Mouse (Mus musculus) lung, adult 2 months (tissue): ENCODE results near the gene Foxs1.

Experiments used
- CTCF ChIP-seq: fragments of 200-500 bp; IDR thresholded peaks from 2 replicates; pipeline ENCODE4 v1.5.1; 2011; ENCODE audit warnings: mild to moderate bottlenecking, low read length, control low read depth; ENCODE audit not compliant: insufficient read depth
- POLR2A ChIP-seq: fragments of 200-500 bp; IDR thresholded peaks from 2 replicates; pipeline ENCODE4 v1.6.1; 2011; ENCODE audit warnings: low read depth, mild to moderate bottlenecking, control low read depth, low read length, borderline replicate concordance; ENCODE audit errors: extremely low read depth

DNA sequence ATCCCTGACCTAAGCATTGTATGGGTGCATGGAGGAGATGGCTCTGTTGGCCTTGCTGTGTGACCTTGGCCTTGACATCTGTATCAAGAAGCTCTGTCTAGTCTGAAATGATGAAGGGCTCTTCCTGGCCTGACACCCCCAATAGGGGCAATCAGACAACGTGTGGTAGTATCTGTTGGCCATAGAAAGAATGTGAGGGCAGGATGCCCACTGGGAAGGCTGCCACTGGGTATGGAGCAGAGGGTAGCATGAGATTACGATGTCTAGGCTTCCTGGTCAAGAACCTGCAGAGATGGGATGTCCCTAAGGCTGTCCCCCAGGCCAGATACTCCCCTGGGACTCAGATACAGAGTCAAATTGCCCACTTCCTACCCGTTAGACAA, 4.0 kb downstream of the Foxs1 start:
- TF ChIP-seq POLR2A = no peak
- TF ChIP-seq CTCF = no peak
